Mouse (Mus musculus) layer of hippocampus, adult 18-20 months (tissue): ENCODE data around the gene Rtp3. TPM values are rescaled to one million over a fixed set of nuclear protein-coding genes. Genes with fewer than 3 reads are reported as not detected.

Experiments
- DNase-seq, 2 experiments: peaks; one replicate each; pipeline ENCODE4 v3.0.0; 2022; ENCODE audit warnings: low spot score in 2 of 2
- total RNA-seq, 2 experiments: library from RNA; stranded (reverse); gene quantifications; 2 replicates each; pipeline ENCODE4 v1.2.3; 2021

The Rtp3 gene
- total RNA-seq, 2 experiments from 2014 or later = 0.15 to 0.40 TPM

- DNase-seq = no peak
These were observed 8.0 kb downstream of the Rtp3 start for GRCm38 (mm10) chr9:110982351-110982750.

GRCm38 (mm10) chr9:110979411-110979810 lies 11.0 kb downstream of the Rtp3 start:
- no peak for DNase-seq

DNA sequence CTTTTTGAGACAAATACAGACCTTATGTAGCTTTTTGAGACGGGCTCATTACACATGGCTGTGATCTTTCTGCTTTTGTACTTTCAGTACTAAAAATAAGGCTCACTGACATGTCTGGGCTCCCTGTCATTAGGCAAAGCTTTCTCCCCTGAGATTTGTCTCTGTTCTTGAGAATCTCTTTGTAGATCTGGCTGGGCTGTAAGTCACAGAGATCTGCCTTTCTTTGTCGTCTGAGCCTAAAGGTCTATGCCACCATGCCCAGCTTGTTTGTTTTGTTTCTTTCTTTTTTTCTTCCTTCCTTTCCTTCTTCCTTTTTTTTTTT lies 24.5 kb downstream of the Rtp3 start:
- DNase-seq = no peak

DNA sequence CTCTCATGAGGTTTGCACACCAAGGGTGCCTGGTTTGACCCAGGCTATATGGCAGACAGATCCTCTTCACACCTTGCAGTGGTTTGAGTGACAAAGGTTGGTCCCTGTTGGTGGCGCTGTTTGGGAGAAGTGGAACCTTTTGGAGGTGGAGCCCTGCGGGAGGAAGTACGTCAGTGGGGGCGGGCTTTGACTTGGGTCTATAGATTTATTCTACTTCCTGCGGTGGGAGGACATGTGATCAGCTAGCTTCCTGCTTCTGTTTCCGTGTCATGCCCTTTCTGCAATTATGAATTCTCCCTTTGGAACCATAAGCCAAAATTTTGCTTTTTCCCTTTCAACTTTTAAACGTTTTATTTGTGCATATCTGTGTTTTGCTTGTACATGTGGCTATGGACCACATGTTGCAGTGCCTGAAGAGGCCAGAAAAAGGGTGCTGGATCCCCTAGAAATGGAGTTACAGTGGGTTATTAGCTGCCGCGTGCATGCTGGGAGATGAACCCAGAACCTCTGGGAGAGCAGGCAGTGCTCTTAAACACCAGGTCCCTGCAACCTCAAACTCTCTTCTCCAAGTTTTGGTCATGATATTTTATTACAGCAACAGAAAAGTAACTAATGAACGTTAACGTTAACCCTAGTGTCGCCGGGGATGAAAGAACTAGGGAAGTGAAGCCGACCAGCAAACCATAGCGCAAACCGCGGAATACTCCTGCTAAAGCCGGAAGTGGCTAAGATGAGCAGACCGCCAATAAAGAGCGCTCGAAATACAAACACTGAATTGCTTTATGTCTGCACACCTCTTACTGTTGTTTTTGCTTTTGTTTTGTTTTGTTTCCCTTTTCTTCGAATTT lies 25.1 kb downstream of the Rtp3 start:
- DNase-seq = no peak

DNA sequence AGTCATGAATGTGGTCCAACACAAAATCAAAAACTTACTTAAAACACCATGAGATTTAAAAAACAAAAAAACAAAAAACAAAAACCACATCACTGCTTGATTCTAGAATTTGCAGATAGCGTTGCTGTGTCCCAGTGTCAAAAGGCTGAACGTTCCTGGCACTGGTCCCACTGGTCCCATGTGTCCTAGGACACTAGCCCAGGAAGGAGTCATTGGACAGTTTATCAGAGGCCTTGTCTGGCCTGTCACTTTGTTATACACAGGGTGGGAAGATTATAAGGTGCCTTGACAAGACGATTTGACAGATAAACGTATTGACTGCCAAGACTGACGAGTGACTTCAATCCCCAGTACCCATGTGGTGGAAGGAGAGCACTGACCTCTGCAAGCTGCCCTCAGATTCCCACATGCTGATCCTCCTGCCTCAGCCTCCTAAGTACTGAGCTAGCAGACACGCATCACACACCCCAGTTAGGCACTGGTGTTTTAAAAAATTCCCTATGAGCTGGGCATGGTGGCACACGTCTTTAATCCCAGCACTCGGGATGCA lies 26.7 kb downstream of the Rtp3 start:
- DNase-seq = no peak

GRCm38 (mm10) chr9:110961386-110961785 lies 29.0 kb downstream of the Rtp3 start:
- DNase-seq = no peak

DNA sequence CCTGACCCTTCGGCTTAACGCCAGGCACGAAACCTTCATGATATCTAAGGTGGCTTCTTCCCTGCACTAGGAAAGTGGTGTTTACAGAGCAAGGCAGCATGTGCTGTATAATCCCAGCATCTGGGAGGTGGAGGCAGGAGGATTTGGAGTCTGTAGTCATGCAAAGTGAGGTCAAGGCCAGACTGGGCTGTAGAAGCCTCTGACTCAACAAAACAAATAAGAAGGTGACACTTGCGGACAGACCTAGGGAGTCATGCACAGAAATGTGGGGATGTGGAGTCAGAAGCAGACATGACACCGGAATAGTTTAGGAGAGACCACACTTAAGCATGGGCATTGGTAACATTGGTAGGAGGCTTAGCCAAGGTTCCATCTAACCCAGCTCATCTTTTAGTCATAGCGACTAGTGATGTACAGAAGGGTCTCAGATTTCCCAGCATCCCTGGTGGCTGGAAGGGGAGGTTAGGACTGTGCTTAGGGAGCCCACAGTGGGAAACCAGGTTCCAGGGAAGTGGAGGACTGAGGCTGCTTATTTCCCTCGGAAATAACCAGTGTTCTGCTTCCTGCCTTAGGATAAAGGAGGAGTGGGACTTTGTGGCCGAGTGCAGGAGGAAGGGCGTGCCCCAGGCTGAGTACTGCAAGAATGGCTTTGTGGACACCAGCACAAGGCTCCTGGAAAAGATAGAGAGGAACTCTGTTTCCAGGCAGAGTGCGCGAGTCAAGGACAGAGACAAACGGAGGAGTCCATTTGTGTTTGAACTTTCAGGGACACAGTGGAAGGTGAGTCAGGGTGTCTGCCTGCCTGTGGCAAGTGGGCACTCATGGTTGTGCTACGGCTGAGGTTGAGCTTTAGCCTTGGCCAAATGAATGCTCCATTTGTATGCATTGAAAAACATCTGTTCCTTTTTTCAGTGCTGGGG lies 29.9 kb downstream of the Rtp3 start:
- DNase-seq = no peak

- no peak for DNase-seq
These were observed 30.7 kb downstream of the Rtp3 start for GRCm38 (mm10) chr9:110959669-110960068.

DNA sequence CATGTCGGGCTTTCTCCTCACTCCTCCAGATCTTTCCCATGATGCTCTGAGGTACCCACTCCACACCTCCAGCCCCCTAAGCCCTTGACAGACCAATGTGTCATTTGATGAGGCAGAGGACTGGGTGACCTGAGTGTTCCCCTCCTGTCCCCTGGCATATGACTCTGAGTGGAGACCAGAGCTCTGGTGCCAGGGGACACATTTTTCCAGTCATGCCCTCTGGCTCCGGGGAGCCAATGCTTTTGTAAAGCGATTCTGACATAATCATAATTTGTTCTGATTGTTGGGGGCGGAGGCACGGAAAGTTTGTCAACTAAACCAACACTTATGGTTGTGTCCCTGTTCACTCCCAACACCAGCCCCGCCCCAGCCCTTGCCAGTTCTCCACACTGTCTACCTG lies 34.4 kb downstream of the Rtp3 start:
- no peak for DNase-seq

GRCm38 (mm10) chr9:110954681-110955445 lies 35.5 kb downstream of the Rtp3 start:
- no peak for DNase-seq

DNA sequence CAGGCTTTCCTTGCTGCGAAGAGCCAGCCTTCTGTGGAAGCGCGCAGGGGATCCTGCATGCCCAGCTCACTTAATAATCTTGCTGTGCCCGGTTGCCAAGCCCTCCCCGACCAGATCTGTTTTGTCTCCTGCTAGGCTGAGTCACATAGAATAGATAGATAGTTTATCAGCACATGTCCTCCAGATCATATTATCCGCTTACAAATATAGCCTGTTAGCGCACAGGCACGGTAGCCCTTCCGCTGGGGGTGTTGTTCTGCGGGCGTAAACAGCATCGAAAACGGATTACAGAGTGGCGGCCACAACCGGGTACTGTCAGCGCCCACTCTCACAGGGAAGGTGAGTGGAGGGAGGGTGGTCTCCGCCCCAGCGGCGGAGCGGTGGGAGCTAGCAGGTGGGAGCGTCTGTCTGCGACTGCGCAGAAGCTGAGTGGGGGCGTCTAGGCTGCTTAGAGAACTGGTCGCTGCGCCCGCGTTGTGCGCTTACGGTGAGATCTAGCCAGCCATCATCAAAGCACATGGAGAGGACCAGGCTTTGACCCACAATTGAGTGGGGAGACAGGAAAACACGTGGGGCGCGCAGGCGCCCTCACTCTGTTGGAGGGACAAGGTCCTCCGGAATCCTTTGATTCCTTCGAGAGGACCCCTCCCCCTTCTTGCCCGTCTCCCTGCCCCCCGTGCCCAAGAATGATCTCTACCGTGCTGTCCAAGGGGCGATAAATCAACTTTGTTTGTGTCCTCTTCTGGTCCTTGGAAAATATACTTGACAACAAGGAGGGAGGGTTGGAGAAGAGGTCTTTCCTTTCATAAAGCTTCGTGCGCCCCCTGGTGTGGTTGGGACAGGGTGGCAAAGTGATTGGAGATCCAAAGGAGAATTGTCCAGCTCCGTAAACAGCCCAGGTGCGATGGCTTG lies 36.6 kb downstream of the Rtp3 start:
- DNase-seq = peak; percentile 47 to 79

- no peak for DNase-seq
These were observed 37.3 kb downstream of the Rtp3 start for GRCm38 (mm10) chr9:110952931-110953549.

DNA sequence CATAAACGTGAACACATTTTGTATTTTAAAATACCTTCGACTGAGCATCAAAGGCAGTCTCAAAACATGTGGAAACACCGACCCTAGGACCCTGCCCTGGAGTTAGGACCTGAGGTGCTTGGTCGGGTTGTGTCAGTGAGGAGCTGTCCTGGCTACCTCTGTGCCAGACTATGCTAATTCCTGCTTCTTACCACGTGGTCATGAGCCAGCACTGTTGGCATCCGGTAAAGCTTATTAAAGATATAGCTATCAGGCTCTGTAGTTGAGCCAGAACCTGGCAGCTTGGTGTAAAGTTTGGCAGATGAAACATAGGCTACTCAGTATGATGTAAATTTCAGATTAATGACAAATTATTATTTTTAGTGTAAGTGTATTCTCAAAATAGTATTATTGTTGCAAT lies 38.0 kb downstream of the Rtp3 start:
- DNase-seq = no peak

DNA sequence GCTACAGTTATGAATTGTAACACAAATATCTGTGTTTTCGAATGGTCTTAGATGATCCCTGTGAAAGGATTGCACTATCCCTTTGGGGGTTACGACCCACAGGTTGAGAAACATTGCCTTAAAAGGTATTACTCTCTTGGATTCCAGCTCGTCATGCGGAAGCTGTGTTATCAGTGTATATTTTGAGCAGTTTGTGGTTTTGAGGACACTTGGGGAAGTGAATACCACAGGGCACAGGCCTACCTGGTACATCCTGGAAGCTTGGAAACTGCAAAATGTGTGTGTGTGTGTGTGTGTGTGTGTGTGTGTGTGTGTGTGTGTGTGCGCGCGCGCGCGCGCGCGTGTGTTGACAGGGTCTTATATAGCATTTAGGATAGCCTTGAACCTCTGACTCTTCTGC lies 38.5 kb downstream of the Rtp3 start:
- DNase-seq = no peak

DNA sequence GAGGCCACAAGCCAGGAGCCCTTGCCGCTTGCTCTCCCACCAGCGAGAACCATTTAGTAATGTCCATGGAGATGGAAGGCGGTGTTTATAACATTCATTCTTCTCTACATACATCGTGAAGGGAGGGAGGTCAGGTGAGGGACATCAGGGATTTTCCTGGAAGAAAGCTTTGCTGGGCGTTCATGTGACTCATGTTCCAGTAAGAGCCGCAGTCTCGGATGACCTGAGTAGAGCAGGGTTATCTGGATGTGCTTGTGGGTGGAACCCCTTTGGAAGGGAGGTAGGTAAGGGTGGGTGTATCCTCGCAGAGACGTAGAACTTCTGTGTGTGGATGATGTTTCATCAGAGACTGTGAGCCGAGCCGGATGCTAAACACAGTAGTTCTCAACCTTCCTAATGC lies 39.0 kb downstream of the Rtp3 start, which contains the start of gene Lrrc2:
Gene Lrrc2 (plus strand): TSS at position 149 of the 400 bp plus-strand sequence.
- no peak for DNase-seq

- DNase-seq = no peak
These were observed 40.3 kb downstream of the Rtp3 start for GRCm38 (mm10) chr9:110950109-110950508.

DNA sequence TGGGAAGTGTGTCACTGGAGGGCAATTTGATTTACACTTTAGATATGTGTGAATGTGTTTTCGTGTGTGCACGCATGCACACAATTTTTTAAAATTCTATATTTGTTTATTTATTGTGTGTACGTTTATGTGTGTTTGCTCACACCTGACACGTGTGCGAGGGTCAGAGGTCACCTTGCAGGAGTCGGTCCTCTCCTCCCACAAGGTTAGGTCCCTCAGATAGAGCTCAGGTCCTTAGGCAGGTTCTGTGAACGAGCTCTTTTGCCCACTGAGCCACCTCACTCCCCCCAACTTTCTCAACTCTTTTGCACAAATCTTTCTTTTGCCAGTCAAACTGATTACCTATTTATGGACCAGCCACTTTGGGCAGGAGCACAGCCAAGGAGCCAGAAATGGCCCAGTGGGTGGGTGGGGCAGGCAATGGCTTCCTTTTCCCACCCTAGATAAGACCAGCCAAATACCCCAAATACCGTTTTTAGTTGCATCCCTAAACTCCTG lies 41.5 kb downstream of the Rtp3 start:
- DNase-seq = no peak

DNA sequence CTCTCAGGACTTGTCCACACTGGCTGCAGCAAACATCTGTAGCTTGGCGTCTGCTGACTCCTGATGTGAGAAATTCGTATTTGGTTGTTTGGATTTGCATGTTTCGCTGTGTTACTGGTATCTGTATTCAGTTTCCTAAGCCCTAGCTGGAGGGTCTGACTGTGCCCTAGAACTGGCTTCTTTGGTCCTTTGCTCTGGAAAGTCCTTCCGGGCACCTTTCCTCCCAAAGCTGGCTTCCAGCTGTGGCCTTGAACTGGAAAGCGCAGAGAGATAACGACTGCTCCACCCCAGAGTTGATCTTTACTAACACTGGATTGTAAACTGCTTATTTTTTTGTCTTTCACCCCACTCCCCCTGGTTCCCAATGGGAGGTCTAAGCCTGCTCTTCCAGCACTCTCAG lies 42.5 kb downstream of the Rtp3 start:
- no peak for DNase-seq

DNA sequence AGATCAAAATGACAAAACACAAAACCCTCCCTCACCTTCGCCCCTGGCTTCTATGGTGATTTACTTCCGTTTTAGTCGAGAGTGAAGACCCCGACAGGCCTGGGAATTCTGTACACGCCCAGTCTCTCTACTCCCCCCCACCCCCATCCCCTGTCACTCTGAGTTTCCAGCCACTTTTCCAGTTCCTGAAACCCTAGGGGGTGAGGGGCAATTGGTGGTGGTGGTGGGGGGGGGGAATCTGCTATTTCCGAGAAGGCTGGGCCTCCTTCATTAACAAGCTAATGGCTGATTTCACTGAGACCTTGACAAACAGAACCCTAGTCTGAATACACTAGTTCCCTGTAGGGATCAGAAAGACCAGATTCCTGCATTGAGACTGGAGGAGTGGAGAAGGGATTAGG lies 43.1 kb downstream of the Rtp3 start:
- DNase-seq = no peak
